Mouse (Mus musculus): ENCODE measurements around the gene Satb1. TPM values are rescaled to one million over a fixed set of nuclear protein-coding genes. Genes with fewer than 3 reads are reported as not detected.

Satb1 gene
- polyA plus RNA-seq, 1 experiment from 2014 or later: 4.0 TPM

GRCm38 (mm10) chr17:51812261-51812941, 20.7 kb downstream of the Satb1 start:
- Histone ChIP-seq H3K27me3 (replicated peaks; ENCODE audit: control insufficient read depth, insufficient read depth, low read length) (no peaks in the 10 kb centered on the region; the same call in 1 of the 2 replicates), H3K9me3 (ENCODE audit: control insufficient read depth, low read length) (no peaks in the 10 kb centered on the region), H3K4me1 (replicated peaks; ENCODE audit: control insufficient read depth, insufficient read depth, low read length) (no peaks in the 10 kb centered on the region), H3K4me3 (ENCODE audit: low read depth, low read length) (peak overlapping the region; percentile 79), H3K27ac (ENCODE audit: low read depth, low read length) (peak overlapping the region; percentile 25; the same call in 1 of the 2 replicates), H3K4me2 (peak overlapping the region; percentile 97), H3K9ac (ENCODE audit: low read depth, low read length) (peak overlapping the region; percentile 73), H3K36me3 (ENCODE audit: control insufficient read depth, insufficient read depth, low read length) (no peaks in the 10 kb centered on the region)
- 1% methylated on average over 43 of the region's 48 CpGs for WGBS
- peak; percentile 35; the same call in 1 of the 2 replicates for ATAC-seq (replicated peaks; ENCODE audit: low FRiP score)
- DNase-seq (ENCODE audit: low spot score): peak; percentile 59

- H3K27me3 ChIP-seq (replicated peaks; ENCODE audit: control insufficient read depth, insufficient read depth, low read length): no peaks in the 10 kb centered on the region
- DNase-seq (ENCODE audit: low spot score) (peak; percentile 34), ATAC-seq (replicated peaks; ENCODE audit: low FRiP score) (no peak)
- H3K4me2 ChIP-seq: peak overlapping the region; percentile 97
- H3K27ac ChIP-seq (ENCODE audit: low read depth, low read length): no peak overlapping the region
- H3K4me1 ChIP-seq (replicated peaks; ENCODE audit: control insufficient read depth, insufficient read depth, low read length): no peaks in the 10 kb centered on the region
- peak overlapping the region; percentile 79 for H3K4me3 ChIP-seq (ENCODE audit: low read depth, low read length)
- under 1% methylated on average over 11 of the region's 11 CpGs for WGBS
- no peaks in the 10 kb centered on the region for H3K36me3 ChIP-seq (ENCODE audit: control insufficient read depth, insufficient read depth, low read length)
- H3K9me3 ChIP-seq (ENCODE audit: control insufficient read depth, low read length): no peaks in the 10 kb centered on the region
- no peak overlapping the region for H3K9ac ChIP-seq (ENCODE audit: low read depth, low read length)
Measured at GRCm38 (mm10) chr17:51811911-51812260, 21.2 kb downstream of the Satb1 start.

- Histone ChIP-seq H3K4me3 (ENCODE audit: low read depth, low read length) (peak overlapping the region; percentile 79), H3K36me3 (ENCODE audit: control insufficient read depth, insufficient read depth, low read length) (no peaks in the 10 kb centered on the region), H3K27me3 (replicated peaks; ENCODE audit: control insufficient read depth, insufficient read depth, low read length) (no peaks in the 10 kb centered on the region), H3K9ac (ENCODE audit: low read depth, low read length) (no peak overlapping the region), H3K9me3 (ENCODE audit: control insufficient read depth, low read length) (no peaks in the 10 kb centered on the region), H3K4me2 (peak overlapping the region; percentile 97), H3K27ac (ENCODE audit: low read depth, low read length) (no peak overlapping the region), H3K4me1 (replicated peaks; ENCODE audit: control insufficient read depth, insufficient read depth, low read length) (no peaks in the 10 kb centered on the region)
- DNase-seq (ENCODE audit: low spot score): no peak
- WGBS: 7% methylated on average over 8 of the region's 8 CpGs
- ATAC-seq (replicated peaks; ENCODE audit: low FRiP score): 0 out of 2 replicates have a peak, but pooled peaks have one; percentile 40
Measured at GRCm38 (mm10) chr17:51811086-51811868, 21.8 kb downstream of the Satb1 start.

- no peaks in the 10 kb centered on the region for H3K27me3 ChIP-seq (replicated peaks; ENCODE audit: control insufficient read depth, insufficient read depth, low read length)
- no peak overlapping the region for H3K9ac ChIP-seq (ENCODE audit: low read depth, low read length)
- no peak overlapping the region for H3K4me3 ChIP-seq (ENCODE audit: low read depth, low read length)
- no peaks in the 10 kb centered on the region for H3K4me1 ChIP-seq (replicated peaks; ENCODE audit: control insufficient read depth, insufficient read depth, low read length)
- no peak overlapping the region for H3K4me2 ChIP-seq
- ATAC-seq (replicated peaks; ENCODE audit: low FRiP score): no peak
- DNase-seq (ENCODE audit: low spot score): no peak
- H3K9me3 ChIP-seq (ENCODE audit: control insufficient read depth, low read length): no peaks in the 10 kb centered on the region
- no peaks in the 10 kb centered on the region for H3K36me3 ChIP-seq (ENCODE audit: control insufficient read depth, insufficient read depth, low read length)
- 85% methylated on average over 5 of the region's 5 CpGs for WGBS
- no peak overlapping the region for H3K27ac ChIP-seq (ENCODE audit: low read depth, low read length)
Measured at GRCm38 (mm10) chr17:51807429-51807828, 25.7 kb downstream of the Satb1 start.

GRCm38 (mm10) chr17:51806124-51806960, 26.7 kb downstream of the Satb1 start:
- H3K27me3 ChIP-seq (replicated peaks; ENCODE audit: control insufficient read depth, insufficient read depth, low read length): no peaks in the 10 kb centered on the region
- ATAC-seq (replicated peaks; ENCODE audit: low FRiP score): no peak
- no peak overlapping the region for H3K27ac ChIP-seq (ENCODE audit: low read depth, low read length)
- H3K4me3 ChIP-seq (ENCODE audit: low read depth, low read length): no peak overlapping the region
- DNase-seq (ENCODE audit: low spot score): no peak
- H3K4me1 ChIP-seq (replicated peaks; ENCODE audit: control insufficient read depth, insufficient read depth, low read length): no peaks in the 10 kb centered on the region
- 84% methylated on average over 12 of the region's 12 CpGs for WGBS
- no peak overlapping the region for H3K9ac ChIP-seq (ENCODE audit: low read depth, low read length)
- H3K4me2 ChIP-seq: no peak overlapping the region
- H3K9me3 ChIP-seq (ENCODE audit: control insufficient read depth, low read length): no peaks in the 10 kb centered on the region
- H3K36me3 ChIP-seq (ENCODE audit: control insufficient read depth, insufficient read depth, low read length): no peaks in the 10 kb centered on the region

GRCm38 (mm10) chr17:51800208-51800607, 32.9 kb downstream of the Satb1 start:
- Histone ChIP-seq H3K9ac (ENCODE audit: low read depth, low read length) (no peak overlapping the region), H3K9me3 (ENCODE audit: control insufficient read depth, low read length) (no peaks in the 10 kb centered on the region), H3K36me3 (ENCODE audit: control insufficient read depth, insufficient read depth, low read length) (no peaks in the 10 kb centered on the region), H3K27me3 (replicated peaks; ENCODE audit: control insufficient read depth, insufficient read depth, low read length) (no peaks in the 10 kb centered on the region), H3K4me1 (replicated peaks; ENCODE audit: control insufficient read depth, insufficient read depth, low read length) (no peaks in the 10 kb centered on the region), H3K4me3 (ENCODE audit: low read depth, low read length) (no peak overlapping the region), H3K4me2 (no peak overlapping the region), H3K27ac (ENCODE audit: low read depth, low read length) (no peak overlapping the region)
- DNase-seq (ENCODE audit: low spot score): no peak
- ATAC-seq (replicated peaks; ENCODE audit: low FRiP score): no peak
- WGBS: 83% methylated on average over 6 of the region's 6 CpGs

- no peak for DNase-seq (ENCODE audit: low spot score)
- no peaks in the 10 kb centered on the region for H3K4me1 ChIP-seq (replicated peaks; ENCODE audit: control insufficient read depth, insufficient read depth, low read length)
- H3K9me3 ChIP-seq (ENCODE audit: control insufficient read depth, low read length): no peaks in the 10 kb centered on the region
- no peak overlapping the region for H3K9ac ChIP-seq (ENCODE audit: low read depth, low read length)
- no peak overlapping the region for H3K4me3 ChIP-seq (ENCODE audit: low read depth, low read length)
- no peaks in the 10 kb centered on the region for H3K36me3 ChIP-seq (ENCODE audit: control insufficient read depth, insufficient read depth, low read length)
- no peak overlapping the region for H3K27ac ChIP-seq (ENCODE audit: low read depth, low read length)
- 67% methylated on average over 5 of the region's 5 CpGs for WGBS
- ATAC-seq (replicated peaks; ENCODE audit: low FRiP score): 0 out of 2 replicates have a peak, but pooled peaks have one; percentile 26
- H3K4me2 ChIP-seq: no peak overlapping the region
- no peaks in the 10 kb centered on the region for H3K27me3 ChIP-seq (replicated peaks; ENCODE audit: control insufficient read depth, insufficient read depth, low read length)
Measured at GRCm38 (mm10) chr17:51796459-51796858, 36.6 kb downstream of the Satb1 start.

- H3K27ac ChIP-seq (ENCODE audit: low read depth, low read length): no peak overlapping the region
- DNase-seq (ENCODE audit: low spot score): no peak
- WGBS: 75% methylated on average over 5 of the region's 5 CpGs
- no peaks in the 10 kb centered on the region for H3K4me1 ChIP-seq (replicated peaks; ENCODE audit: control insufficient read depth, insufficient read depth, low read length)
- H3K36me3 ChIP-seq (ENCODE audit: control insufficient read depth, insufficient read depth, low read length): no peaks in the 10 kb centered on the region
- H3K9me3 ChIP-seq (ENCODE audit: control insufficient read depth, low read length): no peaks in the 10 kb centered on the region
- no peaks in the 10 kb centered on the region for H3K27me3 ChIP-seq (replicated peaks; ENCODE audit: control insufficient read depth, insufficient read depth, low read length)
- no peak overlapping the region for H3K9ac ChIP-seq (ENCODE audit: low read depth, low read length)
- H3K4me2 ChIP-seq: no peak overlapping the region
- H3K4me3 ChIP-seq (ENCODE audit: low read depth, low read length): no peak overlapping the region
- no peak for ATAC-seq (replicated peaks; ENCODE audit: low FRiP score)
Measured at GRCm38 (mm10) chr17:51791226-51791625, 41.9 kb downstream of the Satb1 start.
